Mouse (Mus musculus): ENCODE data around the gene Pklr. TPM values are rescaled to one million over a fixed set of nuclear protein-coding genes. Genes with fewer than 3 reads are reported as not detected.

Gene Pklr
- polyA plus RNA-seq, 1 experiment from 2014 or later = 22.0 TPM

DNA sequence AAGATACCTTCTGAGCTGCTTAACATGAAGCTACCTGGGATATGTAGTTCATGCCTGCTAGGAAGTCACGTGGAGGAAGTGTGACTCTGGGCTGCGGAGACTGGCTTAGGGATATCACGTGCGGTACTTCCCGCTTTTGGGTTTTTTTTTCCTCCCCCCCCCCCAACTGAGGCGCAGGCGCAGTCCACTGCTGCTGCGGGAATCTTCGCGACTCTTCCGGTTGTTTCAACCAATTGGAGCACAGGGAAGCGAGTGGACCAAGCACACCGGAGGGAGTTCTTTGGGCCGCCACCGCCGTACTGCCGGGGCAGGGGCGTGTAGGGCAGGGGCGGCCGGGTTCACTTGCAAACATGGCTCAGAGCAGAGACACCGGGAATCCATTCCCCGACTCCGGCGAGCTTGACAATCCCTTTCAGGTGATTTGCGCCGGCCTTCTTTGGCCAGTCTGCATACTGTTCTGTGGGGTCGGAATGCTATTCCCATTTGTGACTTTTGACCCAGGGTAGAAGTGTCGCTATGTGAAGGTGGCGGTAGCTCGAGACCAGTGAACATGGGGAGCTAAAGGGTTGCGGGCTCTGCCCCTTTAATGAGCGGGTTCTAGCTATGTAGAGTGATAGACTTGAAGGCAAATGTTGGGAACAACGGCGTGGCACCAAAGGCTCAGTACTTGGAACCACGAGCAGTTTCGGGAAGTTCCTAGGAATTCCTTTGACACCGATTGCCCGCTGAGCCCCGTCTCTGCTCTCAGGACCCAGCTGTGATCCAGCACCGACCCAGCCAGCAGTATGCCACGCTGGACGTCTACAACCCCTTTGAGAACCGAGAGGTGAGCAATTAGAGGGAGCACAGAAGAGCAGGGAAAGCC, 41.5 kb downstream of the Pklr start, which contains the start of gene Scamp3:
TSS of gene Scamp3 (plus strand) at position 232 of the 865 bp plus-strand sequence.
- no peaks in the 10 kb centered on the region for H3K27me3 ChIP-seq
- ATAC-seq (peak; percentile 79), DNase-seq (ENCODE audit: low read depth, low spot score) (peak; percentile 98)
- POLR2A ChIA-PET = interaction anchor here (0.6 to 1.8 kb wide), 13 partner anchors 10 to 100 kb away, joined by 3 to 11 read pairs (median 3); partner anchors contain the start of genes Gba and Krtcap2
- no peak for TF ChIP-seq CTCF (IDR thresholded peaks at IDR 0.05)
- in situ Hi-C loops (cut with MboI; ENCODE audit: low pct_unique_long_range_greater_than_20kb) = no loop called here
- CTCF ChIA-PET = interaction anchor here (1.2 to 2.5 kb wide), 10 partner anchors 10 to 125 kb away, joined by 3 to 12 read pairs (median 6); no protein-coding TSS in a partner anchor

GRCm38 (mm10) chr3:89178107-89178385, 42.1 kb downstream of the Pklr start:
- ChIA-PET POLR2A (interaction anchor here (0.7 to 1.8 kb wide), 9 partner anchors 9 to 91 kb away, joined by 3 to 11 read pairs (median 3); partner anchors contain the start of genes Gba and Krtcap2), CTCF (interaction anchor here (1.2 to 2.5 kb wide), 10 partner anchors 10 to 124 kb away, joined by 3 to 12 read pairs (median 6); no protein-coding TSS in a partner anchor)
- no peak for TF ChIP-seq CTCF (IDR thresholded peaks at IDR 0.05)
- in situ Hi-C loops (cut with MboI; ENCODE audit: low pct_unique_long_range_greater_than_20kb) = no loop called here
- ATAC-seq (no peak), DNase-seq (ENCODE audit: low read depth, low spot score) (peak; percentile 19)
- H3K27me3 ChIP-seq = no peaks in the 10 kb centered on the region

GRCm38 (mm10) chr3:89179056-89179455, 43.1 kb downstream of the Pklr start:
- ATAC-seq (no peak), DNase-seq (ENCODE audit: low read depth, low spot score) (no peak)
- ChIA-PET POLR2A (no interaction called here), CTCF (interaction anchor here (1.9 to 2.4 kb wide), 4 partner anchors 9 to 92 kb away, joined by 4 to 12 read pairs (median 10); no protein-coding TSS in a partner anchor)
- in situ Hi-C loops (cut with MboI; ENCODE audit: low pct_unique_long_range_greater_than_20kb) = no loop called here
- TF ChIP-seq CTCF (IDR thresholded peaks at IDR 0.05) = no peak
- no peaks in the 10 kb centered on the region for H3K27me3 ChIP-seq

DNA sequence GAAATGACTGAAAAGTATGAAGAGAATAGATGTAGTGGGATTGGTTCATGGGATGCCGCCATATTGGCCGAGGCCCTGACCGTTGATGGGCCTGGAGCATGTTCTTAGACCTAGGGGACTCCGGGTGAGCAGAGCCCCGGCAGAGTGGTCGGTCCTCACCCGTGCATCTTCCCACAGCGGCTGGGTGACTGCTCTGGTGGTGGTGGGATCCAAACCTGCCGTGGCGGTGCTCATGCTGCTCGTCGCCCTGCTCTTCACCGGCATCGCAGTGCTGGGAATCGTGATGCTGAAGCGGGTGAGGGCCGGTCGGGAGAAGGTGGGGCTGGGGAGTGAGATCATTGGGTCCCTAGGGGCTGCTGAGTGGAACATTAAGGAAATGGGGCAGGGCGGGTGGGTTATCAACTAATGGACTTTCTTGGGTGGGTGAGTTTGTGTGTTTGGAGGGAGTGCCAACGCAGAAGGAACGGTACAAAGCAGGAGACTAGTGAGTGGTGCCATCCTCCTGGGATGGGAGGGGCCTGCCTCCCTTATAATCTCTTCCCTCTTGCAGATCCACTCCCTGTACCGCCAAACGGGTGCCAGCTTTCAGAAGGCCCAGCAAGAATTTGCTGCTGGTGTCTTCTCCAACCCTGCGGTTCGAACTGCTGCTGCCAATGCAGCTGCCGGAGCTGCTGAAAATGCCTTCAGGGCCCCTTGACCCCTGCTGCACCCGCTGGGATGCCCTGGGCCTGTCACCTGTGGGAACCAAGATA, 46.0 kb downstream of the Pklr start:
- DNase-seq (ENCODE audit: low read depth, low spot score) (no peak), ATAC-seq (no peak)
- CTCF ChIA-PET = interaction anchor here (0.8 kb wide), 1 partner anchor 11 kb away, joined by 3 read pairs; no protein-coding TSS in a partner anchor
- POLR2A ChIA-PET = no interaction called here
- in situ Hi-C loops (cut with MboI; ENCODE audit: low pct_unique_long_range_greater_than_20kb) = no loop called here
- no peaks in the 10 kb centered on the region for H3K27me3 ChIP-seq
- no peak for TF ChIP-seq CTCF (IDR thresholded peaks at IDR 0.05)

- DNase-seq (ENCODE audit: low read depth, low spot score) = no peak
- no peaks in the 10 kb centered on the region for H3K27me3 ChIP-seq
- no peak for ATAC-seq
- ChIA-PET POLR2A (no interaction called here), CTCF (interaction anchor here (0.7 to 1.5 kb wide), 3 partner anchors 9 to 22 kb away, joined by 3 read pairs; partner anchors contain the start of gene Hcn3)
- in situ Hi-C loops (cut with MboI; ENCODE audit: low pct_unique_long_range_greater_than_20kb) = no loop called here
- no peak for TF ChIP-seq CTCF (IDR thresholded peaks at IDR 0.05)
Measured at GRCm38 (mm10) chr3:89182531-89183057, 46.7 kb downstream of the Pklr start.

- CTCF ChIA-PET = interaction anchor here (0.7 to 2.9 kb wide), 4 partner anchors 8 to 23 kb away, joined by 3 to 15 read pairs (median 3); partner anchors contain the start of gene Hcn3
- no peak for TF ChIP-seq CTCF (IDR thresholded peaks at IDR 0.05)
- in situ Hi-C loops (cut with MboI; ENCODE audit: low pct_unique_long_range_greater_than_20kb) = no loop called here
- H3K27me3 ChIP-seq = no peaks in the 10 kb centered on the region
- ATAC-seq (peak; percentile 41), DNase-seq (ENCODE audit: low read depth, low spot score) (peak; percentile 27)
- POLR2A ChIA-PET = interaction anchor here (0.6 kb wide), 1 partner anchor 8 kb away, joined by 3 read pairs; no protein-coding TSS in a partner anchor
Measured at GRCm38 (mm10) chr3:89183058-89183958, 47.4 kb downstream of the Pklr start, which contains the start of gene Fam189b. Gene Fam189b (plus strand): TSS chr3:89183143.

DNA sequence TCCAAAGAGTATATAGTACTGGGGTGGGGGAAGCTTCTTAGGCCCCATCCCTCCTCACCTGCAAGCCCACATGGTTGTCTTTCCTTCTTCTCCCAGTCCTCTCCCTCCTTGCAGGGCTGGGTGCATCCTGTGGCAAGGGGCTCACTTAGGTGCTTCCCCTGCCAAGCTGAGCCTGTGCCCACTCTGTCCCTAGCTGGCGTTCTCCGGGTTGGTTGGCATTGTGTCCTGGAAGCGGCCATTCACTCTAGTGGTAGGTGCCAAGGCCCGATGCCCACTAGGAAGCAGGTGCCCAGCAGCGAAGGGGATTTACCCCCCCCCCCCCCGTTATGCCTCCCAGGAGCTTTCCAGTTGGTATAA, 48.0 kb downstream of the Pklr start:
- ATAC-seq = no peak
- no peaks in the 10 kb centered on the region for H3K27me3 ChIP-seq
- ChIA-PET CTCF (interaction anchor here (1.5 to 2.9 kb wide), 2 partner anchors 8 to 10 kb away, joined by 3 to 15 read pairs; no protein-coding TSS in a partner anchor), POLR2A (interaction anchor here (0.6 kb wide), 3 partner anchors 8 to 99 kb away, joined by 3 read pairs; no protein-coding TSS in a partner anchor)
- DNase-seq (ENCODE audit: low read depth, low spot score) = no peak
- no peak for TF ChIP-seq CTCF (IDR thresholded peaks at IDR 0.05)
- in situ Hi-C loops (cut with MboI; ENCODE audit: low pct_unique_long_range_greater_than_20kb) = no loop called here

GRCm38 (mm10) chr3:89187197-89187596, 51.3 kb downstream of the Pklr start:
- DNase-seq (ENCODE audit: low read depth, low spot score) (no peak), ATAC-seq (no peak)
- in situ Hi-C loops (cut with MboI; ENCODE audit: low pct_unique_long_range_greater_than_20kb) = no loop called here
- POLR2A ChIA-PET = interaction anchor here (1.4 kb wide), 1 partner anchor 10 kb away, joined by 6 read pairs; the partner anchor contains the start of gene Scamp3
- TF ChIP-seq CTCF (IDR thresholded peaks at IDR 0.05) = no peak
- H3K27me3 ChIP-seq = no peaks in the 10 kb centered on the region
- CTCF ChIA-PET = interaction anchor here (1.1 to 2.9 kb wide), 5 partner anchors 9 to 66 kb away, joined by 3 to 12 read pairs (median 5); partner anchors contain the start of genes Hcn3 and Scamp3

Measured in Patski (cell line).